Mouse (Mus musculus) adrenal gland, postnatal 10 days (tissue): ENCODE data around the gene Gcnt2. TPM values are rescaled to one million over a fixed set of nuclear protein-coding genes. Genes with fewer than 3 reads are reported as not detected.

ENCODE experiments used
- DNase-seq: peaks from one replicate; pipeline ENCODE4 v3.0.0; 2021; ENCODE audit warnings: mixed read lengths
- total RNA-seq, 2 experiments: library from RNA; stranded (reverse); gene quantifications; 2 replicates each; pipeline ENCODE4 v1.2.3; 2021

The Gcnt2 gene
- total RNA-seq, 2 experiments from 2014 or later, result 11.3 to 12.8 TPM

- no peak for DNase-seq
Measured at GRCm38 (mm10) chr13:40901831-40902459, 42.4 kb downstream of the Gcnt2 start.

GRCm38 (mm10) chr13:40904080-40904479 is 44.5 kb downstream of the Gcnt2 start:
- no peak for DNase-seq

GRCm38 (mm10) chr13:40906528-40906927 is 47.0 kb downstream of the Gcnt2 start:
- no peak for DNase-seq

- no peak for DNase-seq
Measured at GRCm38 (mm10) chr13:40907274-40907673, 47.7 kb downstream of the Gcnt2 start.

- no peak for DNase-seq
Measured at GRCm38 (mm10) chr13:40908044-40908443, 48.5 kb downstream of the Gcnt2 start.

- DNase-seq, result no peak
Measured at GRCm38 (mm10) chr13:40909060-40909459, 49.5 kb downstream of the Gcnt2 start.

GRCm38 (mm10) chr13:40910047-40910446 is 50.5 kb downstream of the Gcnt2 start:
- no peak for DNase-seq

GRCm38 (mm10) chr13:40911951-40912350 is 52.4 kb downstream of the Gcnt2 start:
- DNase-seq, result no peak

GRCm38 (mm10) chr13:40913395-40914018 is 54.0 kb downstream of the Gcnt2 start:
- no peak for DNase-seq

- no peak for DNase-seq
Measured at GRCm38 (mm10) chr13:40914053-40914585, 54.6 kb downstream of the Gcnt2 start.

- DNase-seq, result no peak
Measured at GRCm38 (mm10) chr13:40916321-40917160, 57.0 kb downstream of the Gcnt2 start.

- peak; percentile 76 for DNase-seq
Measured at GRCm38 (mm10) chr13:40917161-40918091, 57.9 kb downstream of the Gcnt2 start.

GRCm38 (mm10) chr13:40921326-40922059 is 61.9 kb downstream of the Gcnt2 start:
- DNase-seq, result peak; percentile 55

GRCm38 (mm10) chr13:40922311-40922877 is 62.8 kb downstream of the Gcnt2 start:
- no peak for DNase-seq

- no peak for DNase-seq
Measured at GRCm38 (mm10) chr13:40923756-40924315, 64.3 kb downstream of the Gcnt2 start.

GRCm38 (mm10) chr13:40928192-40928898 is 68.8 kb downstream of the Gcnt2 start:
- DNase-seq, result no peak

GRCm38 (mm10) chr13:40931871-40932270 is 72.3 kb downstream of the Gcnt2 start:
- peak; percentile 25 for DNase-seq

- DNase-seq, result no peak
Measured at GRCm38 (mm10) chr13:40932573-40932972, 73.0 kb downstream of the Gcnt2 start.

GRCm38 (mm10) chr13:40934341-40934740 is 74.8 kb downstream of the Gcnt2 start:
- no peak for DNase-seq

GRCm38 (mm10) chr13:40937586-40937985 is 78.0 kb downstream of the Gcnt2 start:
- DNase-seq, result no peak
